Mouse (Mus musculus) brain, adult 2 months (tissue): ENCODE data around the gene Tbc1d22a.
"Not testable (repeated sequence)": the region's sequence is repeated elsewhere in the genome, so short reads cannot be mapped to it uniquely, and the experiment has no call there.

Experiments
- DNase-seq: peaks from one replicate; pipeline ENCODE4 v3.0.0; 2011; ENCODE audit warnings: low read depth, low spot score

The Tbc1d22a gene

DNA sequence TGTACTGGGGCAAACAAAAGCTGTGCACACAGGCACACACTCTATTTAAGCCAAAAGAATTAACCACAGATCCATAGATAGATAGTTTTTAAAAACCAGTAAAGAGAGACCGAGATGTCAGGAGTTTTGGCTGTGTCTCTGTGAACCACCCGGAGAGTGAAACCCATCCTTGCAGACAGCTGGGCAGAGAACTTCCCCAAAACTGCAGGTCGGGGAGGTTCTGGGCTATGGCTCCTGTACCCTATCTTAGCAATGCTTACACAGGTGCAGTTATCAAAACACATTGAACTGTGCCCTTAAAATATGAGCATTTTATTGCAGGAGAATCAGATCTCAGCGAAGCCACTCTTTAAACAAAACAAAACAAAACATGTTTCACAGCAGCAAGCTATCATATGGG, 33.8 kb upstream of the Tbc1d22a start:
- DNase-seq, result no peak

DNA sequence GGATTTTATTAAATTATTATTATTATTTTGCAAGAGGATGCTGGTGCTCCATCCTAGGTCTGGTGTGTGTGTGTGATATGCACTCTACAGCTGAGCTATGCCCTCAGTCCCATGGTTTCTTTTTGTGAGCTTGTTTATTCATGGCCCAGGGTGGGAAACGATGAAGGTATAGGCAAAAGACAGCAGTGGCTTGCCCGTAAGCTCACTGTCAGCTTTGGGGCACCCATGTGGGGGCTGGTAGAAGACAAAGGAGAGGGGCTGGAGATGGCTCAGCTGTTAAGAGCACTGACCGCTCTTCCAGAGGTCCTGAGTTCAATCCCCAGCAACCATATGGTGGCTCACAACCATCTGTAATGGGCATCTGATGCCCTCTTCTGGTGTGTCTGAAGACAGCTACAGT, 32.9 kb upstream of the Tbc1d22a start:
- not testable (repeated sequence) for DNase-seq

- peak; percentile 45 for DNase-seq
Observed at GRCm38 (mm10) chr15:86181941-86182439, 32.3 kb upstream of the Tbc1d22a start.

DNA sequence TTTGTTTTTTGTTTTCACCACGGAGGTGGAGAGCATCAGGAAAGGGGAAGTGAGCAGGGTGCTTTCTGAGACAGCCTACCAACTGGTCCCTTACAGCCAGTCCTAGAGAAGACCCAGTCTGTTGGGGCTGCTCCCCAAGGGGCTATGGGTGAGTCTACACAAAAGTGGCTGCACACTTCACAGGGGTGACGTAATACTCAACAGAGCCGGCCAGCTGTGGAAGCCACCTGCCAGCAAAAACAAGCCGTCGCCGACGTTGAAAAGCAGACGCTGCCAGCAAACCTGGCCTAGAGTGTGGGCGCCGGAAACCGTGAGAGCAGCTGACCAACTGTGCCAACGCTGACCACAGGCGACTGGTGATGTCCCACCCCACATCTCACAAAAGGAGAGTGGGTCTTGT, 31.6 kb upstream of the Tbc1d22a start:
- peak; percentile 61 for DNase-seq

GRCm38 (mm10) chr15:86183484-86183883, 30.8 kb upstream of the Tbc1d22a start:
- DNase-seq, result no peak

DNA sequence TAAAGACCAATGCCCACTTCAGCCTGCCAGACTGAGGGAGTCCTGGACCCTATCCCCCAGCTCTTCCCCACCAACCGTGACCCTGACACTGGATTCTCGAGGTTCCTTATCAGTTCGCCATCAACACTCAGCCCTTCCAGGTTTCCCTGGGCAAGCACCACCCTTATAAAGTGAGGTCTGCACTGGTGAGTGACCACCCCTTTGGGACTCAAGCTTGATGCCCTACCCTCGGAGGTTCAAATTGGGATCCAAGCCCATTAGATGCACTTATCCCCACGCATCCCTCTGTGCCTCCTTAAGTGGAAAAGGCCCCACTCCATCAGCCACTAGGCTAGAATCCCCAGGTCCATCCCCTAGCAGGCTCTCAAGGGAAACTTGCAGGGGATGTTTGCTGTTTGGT, 30.2 kb upstream of the Tbc1d22a start:
- DNase-seq, result no peak

DNA sequence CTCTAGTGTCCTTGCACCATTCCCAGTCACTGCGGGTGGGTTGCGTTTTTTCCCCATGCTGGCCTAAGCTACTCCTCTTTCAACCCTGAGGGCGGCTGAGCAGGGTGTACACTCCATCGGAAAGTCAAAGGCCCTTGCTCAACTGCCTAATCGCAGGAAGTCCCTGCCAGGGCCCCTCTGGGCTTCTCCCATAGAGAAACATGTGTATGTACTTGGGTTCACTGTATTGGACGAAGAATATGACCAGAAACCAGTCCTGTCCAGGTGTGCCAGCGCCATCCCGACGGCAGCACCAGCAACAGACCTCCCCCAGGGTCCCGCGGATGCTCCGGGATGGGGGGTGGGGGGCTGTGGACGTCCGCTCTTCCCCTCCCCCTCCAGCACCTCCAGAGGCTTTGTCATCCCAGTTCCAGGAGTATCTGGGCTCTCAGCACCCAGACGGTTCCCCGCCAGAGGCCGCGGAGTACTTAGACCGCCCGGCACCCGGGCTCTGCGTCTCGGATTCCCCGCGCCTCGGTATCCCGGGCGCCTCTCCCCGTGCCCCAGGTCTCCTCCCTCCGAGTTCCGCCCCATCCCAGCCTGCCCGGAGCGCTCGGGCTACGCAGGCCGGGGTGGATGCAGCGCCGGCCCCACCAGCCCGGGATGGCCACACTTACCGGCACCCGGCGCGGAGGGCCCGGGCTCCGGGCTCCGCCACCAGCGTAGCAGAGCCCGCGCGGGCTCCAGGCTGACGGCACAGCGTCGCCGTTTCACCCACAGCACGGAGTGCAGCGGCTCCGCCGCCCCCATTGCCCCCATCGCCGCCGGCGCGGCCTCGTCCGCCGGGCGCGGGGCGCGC, 29.2 kb upstream of the Tbc1d22a start:
- peak; percentile 58 for DNase-seq

DNA sequence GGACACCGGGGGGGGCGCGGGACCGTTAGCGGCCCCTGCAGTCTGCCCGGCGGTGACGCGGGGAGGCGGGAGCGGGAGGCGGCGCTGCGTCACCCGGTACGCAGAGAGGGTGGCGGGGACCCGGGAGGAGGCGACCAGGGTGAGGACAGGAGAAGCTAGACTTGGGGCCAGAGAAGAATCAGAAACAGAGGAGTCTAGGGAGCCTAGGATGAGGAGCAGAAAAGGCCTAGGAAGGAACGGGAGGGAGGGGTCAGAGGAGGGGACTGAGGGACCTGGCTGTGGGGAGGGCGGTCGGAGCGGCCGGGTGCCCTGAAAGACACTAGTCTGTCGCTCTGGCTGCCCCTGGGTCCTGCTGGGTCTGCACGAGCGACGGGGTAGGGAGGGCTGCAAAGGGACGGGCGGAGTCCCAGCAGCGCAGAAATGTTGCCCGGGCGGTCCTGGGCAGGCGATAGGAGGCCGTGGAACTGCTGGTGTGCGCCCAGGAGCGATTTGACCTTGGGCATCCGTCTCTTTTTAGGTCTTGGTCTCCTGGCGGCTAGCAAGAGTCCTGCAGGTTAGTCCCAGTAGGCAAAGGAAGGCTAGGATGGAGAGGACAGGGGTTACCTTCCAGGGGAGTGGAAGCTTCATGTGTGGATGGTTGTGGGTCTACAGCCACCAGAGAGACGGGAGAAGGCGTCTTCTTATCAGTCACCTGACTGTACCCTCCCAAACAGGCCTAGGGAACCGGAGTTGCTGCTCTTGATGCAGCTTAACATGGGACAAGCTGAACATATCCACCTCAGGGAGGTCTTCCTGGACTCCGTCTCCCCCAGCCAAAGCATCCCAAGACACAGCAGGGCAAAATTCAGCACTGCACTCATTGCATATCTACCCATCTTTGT, 28.3 kb upstream of the Tbc1d22a start, which contains the start of gene Cerk:
Gene Cerk (minus strand): TSS at position 453 of the 881 bp plus-strand sequence.
- DNase-seq, result peak; percentile 93

GRCm38 (mm10) chr15:86186686-86187085, 27.6 kb upstream of the Tbc1d22a start:
- DNase-seq, result peak; percentile 72

- DNase-seq, result peak; percentile 57
Observed at GRCm38 (mm10) chr15:86188186-86188585, 26.1 kb upstream of the Tbc1d22a start.

DNA sequence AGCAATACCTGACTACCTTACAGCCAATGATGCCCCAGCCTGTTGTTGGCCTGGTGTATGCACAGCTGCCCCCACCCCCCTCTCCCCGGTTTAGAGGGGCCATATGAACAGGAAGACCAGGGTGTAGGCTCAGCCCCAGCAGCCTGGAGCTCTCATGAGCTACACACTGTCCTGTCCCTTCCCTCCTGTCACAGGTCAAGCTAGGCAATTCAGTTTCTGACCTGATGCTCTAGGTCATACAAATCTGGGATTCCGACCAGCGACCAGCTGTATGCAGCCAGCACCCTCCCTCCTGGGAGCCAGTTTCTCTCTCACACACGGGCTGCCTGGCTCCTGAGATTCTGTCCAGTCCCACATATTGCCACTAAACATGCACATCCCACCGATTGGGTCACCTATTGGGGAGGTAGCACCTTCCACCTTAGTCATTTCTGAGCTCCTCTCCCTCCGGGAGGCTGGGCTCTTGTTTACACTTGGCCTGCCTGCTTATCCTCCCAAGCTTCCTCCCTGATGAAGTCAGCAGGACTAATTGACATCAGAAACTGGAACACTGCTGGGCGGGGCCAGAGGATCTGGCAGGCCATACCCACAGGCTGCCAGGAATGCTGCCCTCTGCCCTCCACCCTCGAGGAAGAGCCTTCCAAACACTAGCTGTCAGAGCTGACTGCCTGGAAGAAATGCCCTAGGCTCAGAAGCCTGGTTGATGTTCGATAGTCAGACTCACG, 25.4 kb upstream of the Tbc1d22a start:
- peak; percentile 95 for DNase-seq

GRCm38 (mm10) chr15:86190387-86190786, 23.9 kb upstream of the Tbc1d22a start:
- no peak for DNase-seq

GRCm38 (mm10) chr15:86191505-86191904, 22.8 kb upstream of the Tbc1d22a start:
- DNase-seq, result no peak

- no peak for DNase-seq
Observed at GRCm38 (mm10) chr15:86191933-86192332, 22.3 kb upstream of the Tbc1d22a start.

DNA sequence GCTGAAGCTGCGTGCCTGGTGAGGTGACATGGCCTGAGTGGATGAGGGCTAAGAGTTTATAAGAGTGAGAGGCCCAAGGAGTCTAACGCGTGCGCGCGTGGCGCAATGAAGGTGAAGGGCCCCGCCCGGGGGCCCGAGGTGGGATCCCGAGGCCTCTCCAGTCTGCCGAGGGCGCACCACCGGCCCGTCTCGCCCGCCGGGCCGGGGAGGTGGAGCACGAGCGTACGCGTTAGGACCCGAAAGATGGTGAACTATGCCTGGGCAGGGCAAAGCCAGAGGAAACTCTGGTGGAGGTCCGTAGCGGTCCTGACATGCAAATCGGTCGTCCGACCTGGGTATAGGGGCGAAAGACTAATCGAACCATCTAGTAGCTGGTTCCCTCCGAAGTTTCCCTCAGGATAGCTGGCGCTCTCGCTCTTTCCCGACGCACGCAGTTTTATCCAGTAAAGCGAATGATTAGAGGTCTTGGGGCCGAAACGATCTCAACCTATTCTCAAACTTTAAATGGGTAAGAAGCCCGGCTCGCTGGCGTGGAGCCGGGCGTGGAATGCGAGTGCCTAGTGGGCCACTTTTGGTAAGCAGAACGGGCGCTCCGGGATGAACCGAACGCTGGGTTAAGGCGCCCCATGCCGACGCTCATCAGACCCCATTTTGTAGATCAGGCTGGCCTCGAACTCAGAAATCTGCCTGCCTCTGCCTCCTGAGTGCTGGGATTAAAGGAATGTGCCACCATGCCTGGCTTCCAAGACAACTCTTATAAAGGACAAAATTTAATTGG, 19.4 kb upstream of the Tbc1d22a start:
- not testable (repeated sequence) for DNase-seq

GRCm38 (mm10) chr15:86199052-86199451, 15.2 kb upstream of the Tbc1d22a start:
- DNase-seq, result peak; percentile 81

GRCm38 (mm10) chr15:86199482-86199881, 14.8 kb upstream of the Tbc1d22a start:
- no peak for DNase-seq

GRCm38 (mm10) chr15:86200169-86200568, 14.1 kb upstream of the Tbc1d22a start:
- no peak for DNase-seq

DNA sequence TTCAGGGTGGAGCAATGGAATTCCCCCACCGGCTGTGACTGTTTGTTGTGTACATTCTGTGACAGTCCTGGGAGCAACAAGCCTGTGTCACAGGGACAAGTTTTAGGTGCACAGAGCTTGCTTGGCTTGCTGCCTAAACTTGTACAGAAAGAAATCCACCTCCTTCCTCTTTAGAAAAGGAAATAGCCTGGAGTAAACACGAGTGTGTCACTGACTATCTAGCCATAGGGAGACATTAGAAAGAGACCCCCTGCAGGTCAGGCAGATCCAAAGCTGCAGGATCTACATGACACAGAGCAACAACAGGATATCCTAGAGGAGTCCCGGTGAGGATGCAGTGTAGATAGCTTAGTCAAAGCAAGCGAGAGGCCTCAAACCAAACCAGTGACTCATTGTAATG, 13.2 kb upstream of the Tbc1d22a start:
- DNase-seq, result no peak

DNA sequence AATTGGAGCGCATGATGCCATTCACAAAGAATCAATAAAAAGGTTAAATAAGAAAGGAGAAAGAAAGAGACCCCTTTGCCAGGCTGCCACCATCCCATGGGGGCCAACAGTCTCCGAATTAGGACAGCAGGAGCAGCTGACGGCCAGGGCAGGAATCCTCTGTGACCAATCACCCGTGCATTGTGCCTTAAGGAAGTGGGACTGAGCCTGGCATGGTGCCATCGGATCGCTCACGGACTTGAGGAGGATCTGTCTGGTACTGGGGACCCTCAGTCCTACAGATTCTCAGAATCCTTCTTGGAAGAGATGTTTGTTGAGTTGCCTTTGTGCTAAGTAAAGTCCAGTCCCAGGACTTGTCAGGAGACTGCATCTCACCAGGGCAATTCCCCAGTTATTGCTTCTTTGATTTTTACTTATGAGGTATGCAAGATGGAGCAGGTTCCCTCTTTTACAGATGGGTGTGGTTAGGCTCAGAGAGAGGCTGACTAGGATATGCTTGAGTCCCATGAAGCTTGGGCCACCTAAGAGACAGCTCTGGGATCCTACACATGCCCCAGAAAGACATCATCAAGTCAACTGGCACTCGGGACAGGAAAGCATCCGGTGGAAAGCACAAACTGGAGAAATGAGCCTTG, 12.4 kb upstream of the Tbc1d22a start:
- no peak for DNase-seq
